Mouse (Mus musculus) cerebellum, adult (tissue): ENCODE results near the gene Sugt1.
A peak's percentile ranks its signal among the peaks of the same experiment; 100 is the strongest.

Experiments
- ATAC-seq: cut with Nextera tagmentation; 2 replicates; pipeline ENCODE4 v1.9.2; 2017; ENCODE audit warnings: mild to moderate bottlenecking, moderate library complexity, mixed read lengths; ENCODE audit not compliant: insufficient number of reproducible peaks, low FRiP score, low TSS enrichment

Sugt1 gene

DNA sequence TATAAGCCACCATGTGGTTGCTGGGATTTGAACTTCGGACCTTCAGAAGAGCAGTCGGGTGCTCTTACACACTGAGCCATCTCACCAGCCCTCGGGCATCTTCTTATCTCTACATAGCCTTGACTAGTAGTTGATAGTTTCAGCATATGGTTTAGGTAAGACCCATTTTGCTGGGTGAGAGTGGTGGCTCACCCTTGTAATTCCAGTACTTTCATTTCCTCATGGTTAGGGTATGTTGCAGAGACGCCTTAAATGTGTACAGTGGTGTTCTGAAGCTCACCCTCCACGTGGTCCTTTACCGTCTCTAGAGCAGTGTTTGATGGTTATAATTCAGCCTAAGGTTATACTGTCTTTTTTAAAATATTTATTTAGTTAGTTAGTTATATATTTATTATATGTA, 18.9 kb downstream of the Sugt1 start:
- no peak for ATAC-seq

DNA sequence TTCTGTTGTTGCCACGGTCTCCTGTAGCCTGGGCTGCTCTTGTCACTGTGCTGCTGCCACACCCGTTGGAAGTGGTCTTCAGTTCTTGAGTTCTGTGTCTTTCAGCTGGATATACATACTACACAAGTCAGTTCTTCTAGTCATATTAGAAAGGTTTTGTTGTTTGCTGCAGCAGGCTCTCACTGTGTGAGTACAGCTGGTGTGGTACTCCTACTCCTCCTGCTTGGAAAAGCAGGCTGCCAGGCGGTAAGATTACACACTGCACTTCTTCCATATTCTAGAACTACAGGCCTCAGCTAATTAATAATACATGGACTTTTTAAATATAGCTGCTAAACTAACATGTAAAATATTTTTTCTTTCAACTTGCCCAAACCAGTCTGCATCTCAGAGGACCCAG, 19.4 kb downstream of the Sugt1 start:
- ATAC-seq: no peak

DNA sequence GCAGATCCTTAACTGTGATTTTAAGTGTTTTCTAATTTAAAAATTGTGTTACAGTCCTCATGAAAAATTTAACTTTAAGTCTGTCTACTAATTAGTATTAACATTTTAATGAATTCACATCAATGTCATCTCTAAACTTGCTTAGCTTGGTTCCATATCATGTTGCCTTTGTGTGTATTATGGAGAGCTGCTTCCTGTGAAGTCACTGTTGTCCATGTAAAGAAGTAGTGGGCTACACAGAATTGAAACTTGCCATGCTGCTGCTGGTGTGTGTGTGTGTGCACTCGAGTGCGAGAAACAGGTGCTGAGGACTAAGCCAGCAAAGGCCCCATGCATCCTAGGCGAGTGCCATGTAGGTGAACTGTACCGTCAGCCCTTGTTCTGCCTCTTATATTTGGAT, 19.9 kb downstream of the Sugt1 start:
- no peak for ATAC-seq

DNA sequence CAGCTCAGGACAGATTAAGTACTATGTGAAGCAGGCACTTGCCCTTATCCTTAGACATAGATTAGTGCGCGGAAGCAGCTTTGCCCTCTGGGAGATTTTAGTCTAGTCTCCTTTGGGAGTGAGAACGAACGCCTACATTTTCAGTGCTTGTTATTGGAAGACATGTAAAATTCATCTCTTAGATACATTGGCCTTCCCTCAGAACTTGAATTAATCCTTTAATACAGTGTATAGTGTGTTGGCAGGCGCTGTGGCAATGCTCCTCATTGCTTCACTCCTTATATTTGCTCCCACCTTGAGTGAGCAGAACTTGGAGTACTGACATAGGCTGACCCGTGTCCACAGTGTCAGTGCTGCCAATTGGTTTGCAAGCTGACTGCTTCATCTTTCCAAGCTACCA, 20.8 kb downstream of the Sugt1 start:
- no peak for ATAC-seq

DNA sequence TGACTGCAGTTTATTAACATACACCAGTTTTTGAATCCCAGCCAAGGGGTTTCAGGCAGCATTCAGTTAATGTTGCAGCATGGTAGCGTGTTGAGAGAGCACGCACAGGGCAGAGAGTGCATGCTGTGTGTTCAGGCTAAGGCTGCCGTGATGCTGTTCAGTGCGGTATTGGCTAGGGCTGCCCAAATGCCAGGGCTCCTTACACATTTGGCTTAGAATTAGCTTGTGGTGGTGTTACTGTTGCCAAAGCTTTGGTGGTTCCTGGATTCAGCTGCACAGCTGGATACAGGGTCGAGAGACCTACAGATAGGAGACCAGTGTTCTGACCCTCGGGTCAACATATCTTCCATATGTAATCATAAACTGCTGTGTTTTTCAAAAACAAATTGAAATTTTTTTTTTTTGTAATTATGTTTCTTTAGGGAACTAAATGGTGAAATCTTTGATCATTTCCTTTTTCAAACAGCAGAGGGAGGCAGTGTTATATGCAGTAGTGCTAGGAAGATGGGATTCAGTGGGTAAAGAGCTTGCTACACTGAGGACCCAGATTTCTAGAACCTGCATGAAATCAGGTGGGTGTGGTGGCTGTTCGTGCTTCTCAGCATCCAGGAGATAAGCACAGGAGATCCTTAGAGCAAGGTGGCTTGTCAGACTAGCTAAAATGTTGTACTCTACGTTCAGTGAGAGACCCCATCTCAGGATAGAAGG, 29.8 kb downstream of the Sugt1 start:
- no peak for ATAC-seq

DNA sequence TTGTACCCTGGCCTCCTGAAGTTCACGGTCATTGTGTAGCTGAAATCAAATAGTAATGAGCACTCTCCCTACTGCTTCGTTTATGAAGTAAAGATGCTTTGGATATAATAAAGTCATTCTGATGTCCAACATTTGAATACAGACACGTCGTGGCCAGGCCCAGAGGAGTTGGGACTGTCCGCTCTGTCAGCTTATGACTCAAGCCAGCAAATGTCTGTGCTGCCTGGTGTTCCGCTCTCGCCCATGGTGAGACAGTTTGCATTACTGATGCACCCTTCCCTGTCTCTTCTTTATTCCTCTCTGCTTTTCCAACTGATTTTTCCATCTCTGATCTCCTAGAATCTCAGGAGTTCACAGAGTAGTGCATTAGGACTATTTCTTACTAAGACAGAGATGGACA, 32.3 kb downstream of the Sugt1 start:
- ATAC-seq: no peak

DNA sequence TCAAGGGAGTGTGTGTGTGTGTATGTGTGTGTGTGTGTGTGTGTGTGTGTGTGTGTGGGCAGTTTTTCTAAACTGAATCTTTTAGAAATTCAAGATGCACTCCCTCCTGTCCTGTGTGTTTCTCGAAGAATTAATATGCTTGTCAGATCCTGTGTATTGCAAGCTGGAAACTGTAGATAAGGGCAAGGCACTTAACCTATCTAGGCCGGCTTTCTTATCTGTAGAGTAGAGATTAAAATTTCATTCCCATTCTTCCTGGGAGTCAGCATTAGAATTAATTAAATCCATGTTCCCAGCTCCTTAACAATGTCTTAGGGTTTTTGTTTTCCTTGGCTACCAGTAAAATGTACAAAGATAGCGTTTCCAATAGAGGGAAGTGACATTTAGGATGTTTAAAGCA, 33.7 kb downstream of the Sugt1 start:
- ATAC-seq: no peak

DNA sequence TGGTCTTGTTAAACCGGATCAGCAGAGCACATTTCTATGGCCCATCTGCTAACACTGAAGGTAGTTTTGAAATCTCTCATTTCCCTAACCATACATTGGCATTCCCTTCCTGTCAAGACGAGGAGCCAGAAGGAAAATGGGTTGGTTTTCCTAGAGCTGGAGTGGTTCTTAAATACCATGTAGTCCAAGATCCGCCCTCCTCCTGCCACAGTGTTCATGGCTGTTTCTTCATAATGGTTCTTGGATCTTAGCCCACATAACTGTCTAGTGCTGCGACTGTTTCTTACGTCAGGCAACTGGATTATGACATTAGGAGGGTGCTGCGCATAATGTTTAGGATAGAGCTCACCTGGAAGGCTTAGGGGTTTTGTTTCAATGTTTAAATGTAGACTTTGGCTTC, 44.8 kb downstream of the Sugt1 start:
- no peak for ATAC-seq

DNA sequence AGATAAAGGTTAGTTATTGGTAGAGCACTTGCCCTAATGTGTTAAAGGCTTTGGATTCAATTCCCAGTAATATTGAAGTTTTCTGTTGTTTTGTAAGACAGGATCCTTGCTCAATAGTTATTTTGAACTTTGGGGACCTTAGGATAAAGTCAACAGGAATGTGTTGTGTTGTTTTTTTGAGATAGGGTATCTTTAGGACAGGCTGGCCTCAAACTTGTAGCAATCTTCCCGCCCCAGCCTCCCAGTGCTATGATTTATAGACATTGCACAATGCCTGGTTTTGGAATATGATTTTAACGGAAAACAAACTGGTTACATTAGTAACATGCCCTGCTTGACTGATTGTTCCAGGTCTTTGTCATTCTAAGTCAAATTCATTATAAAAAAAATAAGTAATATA, 45.7 kb downstream of the Sugt1 start:
- ATAC-seq: no peak

DNA sequence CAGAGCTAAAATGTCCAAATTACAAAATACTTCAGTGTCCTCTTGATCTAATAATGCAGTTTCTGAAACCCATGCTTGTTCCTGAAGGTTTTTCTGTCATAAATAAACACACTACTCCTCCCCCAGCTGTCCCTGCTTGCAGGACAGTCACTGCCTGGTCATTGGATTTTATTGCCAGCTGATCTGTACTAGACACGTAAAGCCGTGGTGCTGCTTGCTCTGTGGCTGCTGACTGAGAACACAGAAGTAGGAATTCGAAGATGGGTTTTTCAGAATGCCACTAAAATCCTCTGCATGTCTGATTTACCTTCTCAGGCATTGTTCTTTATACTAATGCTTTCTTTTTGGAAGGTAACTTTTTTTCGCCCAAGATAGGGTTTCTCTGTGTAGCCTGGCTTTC, 49.3 kb downstream of the Sugt1 start:
- ATAC-seq: no peak

DNA sequence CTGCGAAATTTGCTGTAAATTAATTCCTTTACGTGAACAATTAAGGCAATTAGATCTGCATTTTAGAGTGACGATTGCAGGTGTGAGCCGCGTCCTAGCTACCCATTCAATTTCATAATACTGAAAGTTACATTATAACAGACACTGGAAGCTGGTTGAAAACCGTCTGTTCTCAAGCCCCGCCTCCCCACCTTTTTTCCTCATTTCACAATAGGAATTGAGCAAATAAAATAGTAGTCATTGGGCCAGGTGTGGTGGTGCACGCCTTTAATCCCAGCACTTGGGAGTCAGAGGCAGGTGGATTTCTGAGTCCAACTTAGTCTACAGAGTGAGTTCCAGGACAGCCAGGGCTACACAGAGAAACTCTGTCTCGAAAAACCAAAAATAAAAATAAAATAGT, 54.6 kb downstream of the Sugt1 start:
- ATAC-seq: no peak

DNA sequence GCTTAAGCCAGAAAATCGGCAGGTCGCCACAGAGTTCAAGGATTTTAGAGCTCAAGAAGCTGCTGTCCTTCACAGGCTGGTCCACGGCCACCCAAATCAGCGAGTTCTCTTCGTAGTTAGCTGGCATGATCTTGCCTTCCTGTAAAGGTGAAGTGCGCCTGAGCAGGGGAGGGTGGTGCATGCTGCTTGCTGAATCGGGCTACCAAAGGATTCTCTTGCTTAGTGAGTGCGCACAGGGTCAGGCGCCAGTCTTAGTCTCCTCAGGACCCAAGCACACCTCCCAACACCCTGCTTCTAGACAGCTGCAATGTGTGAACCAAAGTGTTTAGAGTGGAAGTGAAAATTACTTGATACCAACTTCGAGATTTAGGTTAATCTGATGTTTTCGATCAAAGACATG, 57.9 kb downstream of the Sugt1 start:
- no peak for ATAC-seq

DNA sequence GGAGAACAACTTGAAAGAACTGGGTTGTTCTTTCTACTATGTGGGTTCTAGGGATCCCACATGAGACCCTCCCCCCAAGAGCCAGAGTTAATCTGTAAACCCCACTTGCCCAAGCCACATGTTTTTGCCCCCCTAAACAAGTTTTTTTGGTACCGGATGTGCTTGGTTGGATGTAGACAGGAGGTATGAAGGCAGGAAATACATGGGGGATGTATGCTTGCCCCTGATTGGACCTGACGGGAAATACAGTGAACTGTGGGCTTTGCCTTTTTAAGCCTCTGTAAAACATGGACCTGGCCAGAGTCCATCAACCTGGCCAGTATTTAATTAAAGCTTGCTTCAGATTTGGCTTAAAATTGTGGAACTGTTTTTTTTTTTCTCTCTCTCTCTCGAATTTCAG, 62.2 kb downstream of the Sugt1 start:
- ATAC-seq: no peak

DNA sequence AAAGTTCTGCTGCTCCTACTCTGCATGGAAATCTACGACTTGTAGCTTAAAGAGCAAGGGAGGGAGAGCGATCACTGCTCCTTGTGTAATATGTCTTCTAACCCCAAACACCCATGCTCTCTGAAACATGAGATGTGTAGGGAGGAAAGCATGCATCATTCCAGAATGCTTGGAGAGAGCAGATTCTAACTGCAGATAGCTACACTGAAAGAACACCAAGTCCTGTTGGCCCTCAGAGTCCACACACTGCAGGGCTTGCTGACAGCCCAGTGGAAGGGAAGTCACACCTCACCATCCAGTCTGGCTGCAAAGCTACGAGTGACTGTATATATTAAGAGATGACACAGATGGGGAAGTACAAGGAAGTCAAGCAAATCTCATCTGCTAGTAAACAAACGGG, 65.2 kb downstream of the Sugt1 start:
- ATAC-seq: no peak

DNA sequence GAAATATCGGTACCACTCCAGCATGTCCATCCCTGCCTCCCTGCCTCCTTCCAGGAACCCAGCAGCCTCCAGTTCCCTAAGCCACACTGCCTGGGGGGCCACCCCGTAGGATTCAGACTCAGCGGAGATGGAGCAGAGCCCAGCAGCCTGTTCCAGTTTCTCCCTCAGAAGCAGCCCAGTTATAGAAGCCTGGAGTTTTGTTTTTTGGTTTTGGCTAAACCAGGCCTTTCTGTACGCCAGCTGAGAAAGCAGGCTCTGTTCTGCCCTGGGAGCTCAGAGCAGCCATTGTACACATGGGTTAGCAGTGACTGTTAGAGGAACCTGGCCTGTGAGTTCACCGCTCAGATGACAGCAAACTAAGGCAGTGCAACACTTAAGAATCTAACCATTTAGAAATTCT, 70.8 kb downstream of the Sugt1 start:
- ATAC-seq: peak; percentile 60; the same call in 1 of the 2 replicates

DNA sequence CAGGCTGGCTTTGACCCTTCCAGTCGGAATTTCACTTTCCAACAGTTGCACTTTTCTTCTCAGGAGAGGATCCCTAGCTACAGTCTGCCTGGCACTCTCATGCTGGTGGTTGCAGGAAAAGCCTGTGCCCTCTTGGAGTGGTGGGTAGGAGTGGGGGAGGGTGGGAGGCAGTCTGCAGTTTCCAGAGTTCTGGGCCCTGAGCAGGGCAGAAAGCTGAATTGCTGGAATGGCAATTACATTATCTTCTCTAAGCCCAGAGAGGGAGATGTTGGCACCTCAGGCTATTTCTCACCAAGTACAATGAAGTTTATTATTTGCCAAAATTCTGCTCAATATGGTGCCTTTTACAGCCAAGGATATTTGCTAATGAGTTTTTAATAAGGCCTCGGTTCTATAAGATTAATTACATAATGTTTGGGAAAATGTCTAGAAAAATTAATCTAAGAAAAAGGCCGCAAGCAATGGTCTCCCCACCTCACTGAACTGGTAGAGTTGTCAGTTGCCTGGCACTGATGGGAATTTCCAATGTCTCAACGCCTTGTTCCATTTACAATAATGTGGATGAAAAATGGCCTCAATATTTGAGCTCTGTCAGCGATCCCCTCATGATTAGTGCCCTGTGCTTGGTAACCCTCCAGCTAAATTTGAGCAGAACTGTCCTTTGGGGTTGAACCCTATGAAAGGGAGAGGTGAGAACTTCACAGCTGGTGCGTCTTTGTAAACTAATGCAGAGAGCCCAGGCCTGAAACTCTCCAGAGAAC, 71.4 kb downstream of the Sugt1 start:
- ATAC-seq: no peak

DNA sequence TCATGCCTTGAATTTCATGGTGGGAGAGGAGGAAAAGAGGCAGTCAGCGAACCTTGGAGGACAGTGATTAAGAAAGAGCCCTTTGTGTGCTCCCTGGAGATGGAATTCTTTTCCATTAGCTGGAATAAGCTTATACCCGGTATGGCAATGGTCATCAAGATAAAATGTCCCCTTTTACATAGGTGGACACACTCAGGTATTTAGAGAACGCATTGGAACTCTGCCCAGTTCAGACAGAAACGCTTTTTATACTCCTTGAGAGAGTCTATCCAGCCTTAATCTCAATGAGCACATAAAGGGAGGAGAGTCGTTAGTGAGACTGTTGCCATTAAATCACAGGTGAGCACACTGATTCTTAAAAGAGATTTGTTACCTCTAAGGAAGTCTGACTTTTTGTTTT, 73.0 kb downstream of the Sugt1 start:
- no peak for ATAC-seq

DNA sequence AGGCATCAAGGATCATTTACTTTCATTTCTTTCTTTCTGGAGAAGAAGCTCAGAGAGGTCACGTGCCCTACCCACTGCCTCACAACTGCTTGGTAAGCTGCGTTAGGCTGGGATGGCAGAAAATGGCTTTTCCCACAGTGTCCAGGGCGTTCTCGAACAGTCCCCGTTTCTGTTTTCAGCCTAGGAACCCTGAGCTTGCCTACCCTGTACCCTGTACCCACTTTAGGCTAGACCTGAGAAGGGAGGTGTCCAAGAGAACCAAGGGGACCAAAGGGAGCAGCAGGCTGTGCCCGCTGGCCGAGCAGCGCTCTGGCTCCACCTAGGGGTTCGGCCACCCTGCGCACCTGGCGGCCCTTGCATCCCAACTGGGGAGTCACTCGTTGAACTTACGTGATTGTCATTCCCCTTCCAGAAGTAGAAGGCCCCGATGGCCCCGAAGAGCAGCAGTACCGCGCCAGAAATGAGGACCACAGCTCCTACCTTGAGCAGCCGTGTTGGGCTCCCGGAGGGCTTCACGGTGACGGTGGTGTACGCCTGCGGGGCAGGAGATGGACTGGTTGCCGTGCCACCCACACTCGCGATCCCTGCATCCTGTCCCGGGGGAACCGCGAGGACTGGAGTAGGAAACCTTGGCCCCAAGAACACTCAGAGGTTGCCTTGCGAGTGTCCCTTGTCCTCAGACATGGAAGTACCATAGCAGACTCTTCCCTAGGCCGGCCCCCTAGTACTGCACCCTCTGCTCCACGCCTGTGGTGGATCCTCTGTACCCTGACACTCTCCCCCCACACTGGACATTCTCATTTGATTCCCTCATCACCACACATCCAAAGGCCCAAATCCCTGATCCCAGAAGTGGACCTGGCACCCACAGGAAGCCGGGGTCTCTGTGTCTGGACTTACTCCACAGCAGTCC, 73.8 kb downstream of the Sugt1 start:
- ATAC-seq: peak; percentile 62

DNA sequence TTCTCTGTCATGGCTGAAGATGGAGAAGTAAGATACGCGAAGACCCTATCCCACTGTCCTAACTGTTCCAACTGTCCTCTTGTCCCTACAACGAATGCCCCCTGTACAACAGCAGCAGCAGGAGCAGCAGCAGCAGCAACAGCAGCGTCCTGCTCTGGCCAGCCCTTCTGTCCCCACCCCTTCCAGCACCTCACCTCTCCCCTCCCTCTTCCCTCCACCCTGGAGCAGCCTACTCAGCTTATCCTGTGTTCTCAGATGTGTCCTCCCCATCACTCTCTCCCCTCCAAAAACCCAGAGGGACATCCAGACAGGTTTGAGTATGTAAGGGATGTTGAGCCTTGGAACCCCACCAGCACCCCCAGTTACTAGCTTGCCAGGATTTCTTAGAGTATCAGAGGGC, 74.5 kb downstream of the Sugt1 start, which contains the start of gene Cnmd:
Gene Cnmd, minus strand, starts transcription at position 170 of the 400 bp plus-strand sequence.
- no peak for ATAC-seq

DNA sequence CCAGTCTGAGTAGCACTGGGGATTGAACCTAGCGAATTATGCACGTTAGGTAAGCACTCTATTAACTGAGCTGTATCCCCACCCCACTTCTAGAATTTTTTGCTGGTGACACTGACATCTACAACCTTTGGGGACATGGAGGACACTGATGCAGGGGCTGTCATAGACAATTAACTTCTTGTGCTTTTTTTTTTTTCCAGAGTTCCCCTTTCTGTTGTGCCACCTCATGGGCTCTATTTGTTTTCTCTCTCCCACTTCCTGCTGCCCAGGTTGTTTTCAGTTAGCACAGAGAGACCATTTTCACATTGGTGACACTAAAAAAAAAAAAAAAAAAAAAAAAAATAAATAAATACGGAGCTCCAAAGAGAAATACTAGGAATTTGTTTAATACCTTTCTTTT, 83.5 kb downstream of the Sugt1 start:
- no peak for ATAC-seq

DNA sequence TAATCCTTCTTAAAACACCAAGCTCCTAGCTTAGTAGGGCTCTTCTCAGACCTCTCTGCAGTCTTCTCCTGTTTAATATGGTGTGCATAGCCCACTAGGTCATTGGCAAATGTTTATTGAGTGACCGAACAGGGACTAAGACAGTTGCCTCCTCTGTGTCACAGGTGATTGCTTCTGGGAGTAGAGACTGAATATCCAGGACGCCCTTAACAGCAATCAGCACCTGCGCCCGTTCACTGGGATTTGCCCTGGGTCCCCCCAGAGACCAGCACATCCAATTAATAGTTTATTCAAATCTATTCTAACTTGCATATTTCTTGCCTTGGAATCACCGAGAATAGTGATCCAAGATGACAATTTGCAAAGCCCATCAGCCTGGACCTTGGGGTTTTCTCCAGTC, 85.1 kb downstream of the Sugt1 start:
- ATAC-seq: no peak
